Mouse (Mus musculus) cortical plate, adult 2 months (tissue): ENCODE results near the gene Rassf5.

Experiments used
- CTCF ChIP-seq: fragments of 200-500 bp; IDR thresholded peaks from 2 replicates; pipeline ENCODE4 v1.5.1; 2011; ENCODE audit warnings: mild to moderate bottlenecking, control low read depth, low read length; ENCODE audit not compliant: insufficient read depth; ENCODE audit errors: extremely low read depth
- POLR2A ChIP-seq: fragments of 200-500 bp; IDR thresholded peaks from 2 replicates; pipeline ENCODE4 v1.6.1; 2011; ENCODE audit warnings: mild to moderate bottlenecking, low read length, control low read depth; ENCODE audit not compliant: insufficient read depth; ENCODE audit errors: extremely low read depth

DNA sequence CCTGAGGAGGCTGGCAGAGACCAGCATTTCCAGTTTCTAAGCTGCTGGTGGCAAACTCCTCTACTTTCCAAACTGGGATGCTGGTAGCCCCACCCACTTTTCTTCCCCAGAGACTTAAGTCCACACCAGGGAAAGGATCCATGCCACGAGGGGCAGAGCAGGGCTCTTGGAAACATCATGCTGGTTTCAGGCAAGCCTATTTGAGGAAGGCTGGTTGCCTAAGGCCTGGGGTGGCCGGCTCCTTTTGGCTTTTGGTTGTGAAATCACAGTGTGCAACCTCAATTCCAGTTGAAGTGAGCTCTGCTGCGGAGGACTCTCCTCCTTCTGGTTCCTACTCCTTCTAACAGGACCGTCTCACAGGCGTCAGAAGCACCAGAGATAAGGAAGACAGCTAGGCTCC is 41.7 kb upstream of the Rassf5 start:
- TF ChIP-seq CTCF (no peak), POLR2A (no peak)
